Mouse (Mus musculus): ENCODE measurements at regions not wholly inside any gene's neighbourhood (a gene's known extent, or its start where the extent isn't known, plus 50 kb on each side); places are given as distances from the start of the nearest gene placed in this dataset.

DNA sequence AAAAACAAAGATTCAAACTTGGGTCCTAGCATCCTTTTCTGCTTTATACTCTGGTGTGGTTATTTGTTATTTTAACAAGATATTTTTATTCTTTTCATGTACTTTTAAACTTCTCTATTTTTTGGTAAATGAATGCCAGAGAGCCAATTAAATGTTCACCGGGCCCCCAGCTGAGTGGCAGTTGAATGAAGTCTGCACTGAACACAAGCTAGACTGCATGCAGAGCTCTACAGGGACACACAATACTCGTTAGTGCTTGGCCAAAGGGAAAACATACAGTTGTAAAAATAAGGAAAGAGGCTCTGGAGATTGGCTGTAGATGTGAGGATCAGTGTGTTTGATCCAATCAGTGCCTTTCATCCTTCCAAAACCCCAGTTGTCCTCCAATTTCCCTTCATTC lies 76.1 kb upstream of the C1qtnf7 start:
- no peak for ATAC-seq (replicated peaks)
- no peak overlapping the region for H3K9ac ChIP-seq
- no peak overlapping the region for H3K4me3 ChIP-seq
- H3K4me1 ChIP-seq, result no peaks in the 10 kb centered on the region
- no peak overlapping the region for H3K27ac ChIP-seq
- H3K27me3 ChIP-seq (replicated peaks), result no peaks in the 10 kb centered on the region
- H3K9me3 ChIP-seq, result no peaks in the 10 kb centered on the region
- WGBS, result 41% methylated on average over 2 of the region's 2 CpGs
- no peak overlapping the region for H3K4me2 ChIP-seq
- no peaks in the 10 kb centered on the region for H3K36me3 ChIP-seq (replicated peaks)

GRCm38 (mm10) chr5:43441306-43441705 lies 74.0 kb upstream of the C1qtnf7 start:
- Histone ChIP-seq H3K4me1 (no peaks in the 10 kb centered on the region), H3K9me3 (no peaks in the 10 kb centered on the region), H3K36me3 (replicated peaks) (no peaks in the 10 kb centered on the region), H3K4me3 (no peak overlapping the region), H3K4me2 (no peak overlapping the region), H3K27ac (no peak overlapping the region), H3K27me3 (replicated peaks) (no peaks in the 10 kb centered on the region), H3K9ac (no peak overlapping the region)
- no peak for ATAC-seq (replicated peaks)
- 77% methylated on average over 3 of the region's 3 CpGs for WGBS

GRCm38 (mm10) chr5:43444582-43445214 lies 70.6 kb upstream of the C1qtnf7 start:
- no peaks in the 10 kb centered on the region for H3K4me1 ChIP-seq
- no peaks in the 10 kb centered on the region for H3K27me3 ChIP-seq (replicated peaks)
- ATAC-seq (replicated peaks), result no peak
- no peak overlapping the region for H3K4me3 ChIP-seq
- no peaks in the 10 kb centered on the region for H3K36me3 ChIP-seq (replicated peaks)
- no peak overlapping the region for H3K27ac ChIP-seq
- no peak overlapping the region for H3K4me2 ChIP-seq
- H3K9me3 ChIP-seq, result no peaks in the 10 kb centered on the region
- no peak overlapping the region for H3K9ac ChIP-seq
- 70% methylated on average over 3 of the region's 3 CpGs for WGBS

DNA sequence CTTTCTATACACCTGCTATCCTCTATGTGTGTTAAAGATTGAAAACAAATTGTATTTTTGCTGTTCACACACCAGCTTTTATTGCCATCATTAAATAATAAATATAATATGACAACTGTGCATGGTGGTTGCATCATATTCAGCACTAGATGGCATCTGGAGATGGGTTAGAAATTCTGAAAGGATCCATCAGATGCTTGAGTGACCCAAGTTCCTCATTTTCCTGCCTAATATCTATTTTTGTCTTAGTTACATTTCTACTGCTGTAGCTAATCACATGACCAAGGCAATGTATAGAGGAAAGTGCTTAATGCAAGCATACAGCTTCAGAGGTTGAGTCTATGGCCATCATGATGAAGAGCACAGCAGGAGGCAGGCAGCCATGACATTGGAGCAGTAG lies 69.7 kb upstream of the C1qtnf7 start:
- H3K9ac ChIP-seq, result no peak overlapping the region
- ATAC-seq (replicated peaks), result no peak
- H3K9me3 ChIP-seq, result no peaks in the 10 kb centered on the region
- no peaks in the 10 kb centered on the region for H3K27me3 ChIP-seq (replicated peaks)
- H3K4me2 ChIP-seq, result no peak overlapping the region
- no peak overlapping the region for H3K27ac ChIP-seq
- no peak overlapping the region for H3K4me3 ChIP-seq
- H3K4me1 ChIP-seq, result no peaks in the 10 kb centered on the region
- no peaks in the 10 kb centered on the region for H3K36me3 ChIP-seq (replicated peaks)

DNA sequence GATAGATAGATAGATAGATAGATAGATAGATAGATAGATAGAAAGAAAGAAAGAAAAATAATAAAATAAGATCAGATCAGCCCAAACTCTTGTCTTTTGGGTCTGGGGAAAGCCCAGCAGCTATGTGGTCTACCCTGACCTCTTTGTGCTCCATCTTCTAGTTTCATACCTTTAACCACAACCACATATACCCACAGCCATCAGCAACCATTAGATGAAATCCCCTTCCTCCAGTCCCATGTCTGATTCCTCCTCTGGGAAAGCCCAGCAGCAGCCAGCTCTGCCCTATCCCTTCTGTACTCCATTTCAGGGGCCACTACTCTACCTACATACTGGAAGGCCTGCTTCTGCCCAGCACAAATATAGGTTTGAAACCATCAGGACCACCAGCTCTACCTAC lies 69.0 kb upstream of the C1qtnf7 start:
- no peak overlapping the region for H3K4me3 ChIP-seq
- no peak overlapping the region for H3K4me2 ChIP-seq
- H3K9ac ChIP-seq, result no peak overlapping the region
- no peaks in the 10 kb centered on the region for H3K9me3 ChIP-seq
- no peaks in the 10 kb centered on the region for H3K4me1 ChIP-seq
- ATAC-seq (replicated peaks), result no peak
- H3K27me3 ChIP-seq (replicated peaks), result no peaks in the 10 kb centered on the region
- no peaks in the 10 kb centered on the region for H3K36me3 ChIP-seq (replicated peaks)
- no peak overlapping the region for H3K27ac ChIP-seq

DNA sequence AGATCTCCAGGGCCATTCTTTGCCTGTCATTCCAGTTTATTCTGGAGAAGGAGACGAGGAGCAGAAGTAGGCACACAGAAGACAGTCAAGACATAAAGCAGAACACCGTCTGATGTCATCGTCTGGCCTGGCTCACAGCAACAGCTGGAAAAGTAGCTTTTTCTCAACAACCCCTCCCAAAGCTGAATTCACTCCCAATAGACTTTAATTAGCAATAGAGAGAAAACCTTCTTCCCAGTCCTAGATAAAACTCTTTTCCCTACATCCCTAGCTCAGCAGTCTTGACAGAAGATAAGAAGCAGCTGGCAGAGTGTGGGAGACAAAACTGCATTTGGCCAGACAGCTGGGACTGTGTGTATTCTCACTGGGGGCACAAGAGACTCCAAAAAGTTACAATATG lies 59.3 kb upstream of the C1qtnf7 start:
- no peak overlapping the region for H3K9ac ChIP-seq
- WGBS, result 83% methylated on average over 3 of the region's 3 CpGs
- H3K27ac ChIP-seq, result no peak overlapping the region
- no peak overlapping the region for H3K4me3 ChIP-seq
- H3K9me3 ChIP-seq, result no peaks in the 10 kb centered on the region
- H3K36me3 ChIP-seq (replicated peaks), result no peaks in the 10 kb centered on the region
- H3K27me3 ChIP-seq (replicated peaks), result no peaks in the 10 kb centered on the region
- no peak overlapping the region for H3K4me2 ChIP-seq
- no peaks in the 10 kb centered on the region for H3K4me1 ChIP-seq
- no peak for ATAC-seq (replicated peaks)

DNA sequence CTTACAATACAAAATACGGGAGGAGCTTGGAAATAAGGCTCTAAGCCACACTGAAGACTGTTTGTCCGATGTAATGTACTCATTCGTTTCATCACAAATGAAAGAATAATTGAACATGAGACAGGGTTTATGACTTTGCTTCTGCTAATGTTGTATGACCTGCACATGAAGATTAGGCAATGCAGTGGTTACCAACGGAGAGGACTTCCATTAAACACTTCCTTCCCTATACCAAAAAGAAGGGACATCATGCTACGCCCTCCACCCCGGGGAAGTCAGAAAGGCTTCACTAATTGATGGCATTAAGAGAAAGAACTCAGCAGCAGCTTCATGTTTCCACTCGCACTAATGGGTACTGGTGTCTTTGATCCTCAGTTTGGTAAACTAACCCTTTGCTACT lies 57.6 kb upstream of the C1qtnf7 start:
- no peak overlapping the region for H3K27ac ChIP-seq
- H3K4me2 ChIP-seq, result no peak overlapping the region
- no peaks in the 10 kb centered on the region for H3K4me1 ChIP-seq
- H3K9ac ChIP-seq, result no peak overlapping the region
- ATAC-seq (replicated peaks), result no peak
- no peaks in the 10 kb centered on the region for H3K27me3 ChIP-seq (replicated peaks)
- no peaks in the 10 kb centered on the region for H3K36me3 ChIP-seq (replicated peaks)
- 89% methylated on average over 7 of the region's 7 CpGs for whole genome bisulfite sequencing
- no peaks in the 10 kb centered on the region for H3K9me3 ChIP-seq
- no peak overlapping the region for H3K4me3 ChIP-seq

GRCm38 (mm10) chr5:43461987-43462715 lies 53.2 kb upstream of the C1qtnf7 start:
- Histone ChIP-seq H3K4me1 (no peaks in the 10 kb centered on the region), H3K4me2 (no peak overlapping the region), H3K27ac (no peak overlapping the region), H3K4me3 (no peak overlapping the region), H3K27me3 (replicated peaks) (no peaks in the 10 kb centered on the region), H3K36me3 (replicated peaks) (no peaks in the 10 kb centered on the region), H3K9ac (no peak overlapping the region), H3K9me3 (no peaks in the 10 kb centered on the region)
- WGBS, result 96% methylated on average over 1 of the region's 1 CpGs
- no peak for ATAC-seq (replicated peaks)
